Mouse (Mus musculus) heart, embryonic 16.5 days (tissue): ENCODE measurements around the gene Slc10a1. TPM values are rescaled to one million over a fixed set of nuclear protein-coding genes. Genes with fewer than 3 reads are reported as not detected.
"Not testable (repeated sequence)": the region's sequence is repeated elsewhere in the genome, so short reads cannot be mapped to it uniquely, and the experiment has no call there.

Source experiments
- ATAC-seq: fragments of 200-750 bp; cut with Nextera tagmentation; replicated peaks from 2 replicates; pipeline ENCODE4 v1.8.0; 2017; ENCODE audit warnings: moderate number of reproducible peaks; ENCODE audit not compliant: insufficient read depth, low FRiP score; ENCODE audit errors: extremely low read depth
- H3K27ac ChIP-seq: fragments of 300-500 bp; sonication (generic); 2 replicates; pipeline ENCODE4 v1.5.1; 2014; ENCODE audit warnings: mild to moderate bottlenecking, low read length, control low read depth, moderate library complexity
- H3K27me3 ChIP-seq: fragments of 300-500 bp; sonication (generic); 2 replicates; pipeline ENCODE4 v1.6.1; 2014; ENCODE audit warnings: low read length, mixed read lengths; ENCODE audit not compliant: control insufficient read depth, insufficient read depth
- H3K36me3 ChIP-seq: fragments of 300-500 bp; sonication (generic); 2 replicates; pipeline ENCODE4 v1.6.1; 2014; ENCODE audit not compliant: control insufficient read depth, insufficient read depth
- H3K4me1 ChIP-seq: fragments of 300-500 bp; sonication (generic); 2 replicates; pipeline ENCODE4 v1.6.1; 2014; ENCODE audit warnings: low read length, mixed read lengths; ENCODE audit not compliant: control insufficient read depth, insufficient read depth
- H3K4me2 ChIP-seq: fragments of 300-500 bp; sonication (generic); 2 replicates; pipeline ENCODE4 v1.6.1; 2014; ENCODE audit warnings: low read depth, mild to moderate bottlenecking, control low read depth, low read length
- H3K4me3 ChIP-seq: fragments of 300-500 bp; sonication (generic); 2 replicates; pipeline ENCODE4 v1.5.1; 2014; ENCODE audit warnings: mild to moderate bottlenecking, control low read depth, low read length
- H3K9ac ChIP-seq: fragments of 300-500 bp; sonication (generic); 2 replicates; pipeline ENCODE4 v1.6.1; 2014; ENCODE audit warnings: low read length, control low read depth
- H3K9me3 ChIP-seq: fragments of 300-500 bp; sonication (generic); replicated peaks from 2 replicates; pipeline ENCODE4 v1.6.1; 2016; ENCODE audit warnings: low read length; ENCODE audit not compliant: control insufficient read depth
- WGBS: fragments of 180-500 bp; shearing (Covaris S2); extraction: QIAGEN DNeasy Blood & Tissue Kit; methylation state at CpG from one replicate; pipeline ENCODE4 v1.1.7; 2014; 5-methylcytosine and 5-hydroxymethylcytosine counted together
- polyA plus RNA-seq: library from polyadenylated mRNA; unstranded; fragments of >200 nt; fragmentation: Nextera tagmentation; extraction: Ambion mirVana; gene quantifications from 2 replicates; pipeline ENCODE4 v1.2.1, GENCODE M21; 2015

Gene Slc10a1
- polyA plus RNA-seq, 1 experiment from 2014 or later = 0.35 TPM

DNA sequence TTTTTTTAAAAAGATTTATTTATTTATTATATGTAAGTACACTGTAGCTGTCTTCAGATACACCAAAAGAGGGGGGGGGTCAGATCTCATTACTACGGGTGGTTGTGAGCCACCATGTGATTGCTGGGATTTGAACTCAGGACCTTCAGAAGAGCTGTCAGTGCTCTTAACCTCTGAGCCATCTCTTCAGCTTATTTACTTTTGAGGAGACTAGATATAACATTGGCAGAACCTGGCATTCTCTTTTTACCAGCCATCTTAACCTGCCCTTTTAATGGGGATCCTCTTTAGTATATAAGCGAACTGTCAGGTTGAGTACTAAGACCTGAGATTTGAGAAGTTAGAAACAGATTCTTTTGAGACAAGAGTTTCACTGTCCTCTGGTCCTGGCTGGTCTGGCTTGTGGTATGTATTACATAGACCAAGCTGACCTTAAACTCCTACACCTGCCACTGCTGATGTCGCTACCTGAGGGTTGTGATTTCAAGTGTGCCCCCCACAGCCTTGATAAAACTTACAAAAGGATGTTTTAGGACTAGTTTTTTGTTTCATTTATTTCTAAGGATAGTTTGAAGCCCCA is 16.8 kb downstream of the Slc10a1 start:
- Histone ChIP-seq H3K4me2 (no peak overlapping the region), H3K27me3 (no peaks in the 10 kb centered on the region), H3K27ac (no peak overlapping the region), H3K36me3 (peaks cover 70% of the 10 kb centered on the region), H3K4me1 (peaks cover 25% of the 10 kb centered on the region), H3K4me3 (no peak overlapping the region), H3K9me3 (no peaks in the 10 kb centered on the region), H3K9ac (no peak overlapping the region)
- 90% methylated on average over 3 of the region's 3 CpGs for WGBS
- ATAC-seq = no peak

DNA sequence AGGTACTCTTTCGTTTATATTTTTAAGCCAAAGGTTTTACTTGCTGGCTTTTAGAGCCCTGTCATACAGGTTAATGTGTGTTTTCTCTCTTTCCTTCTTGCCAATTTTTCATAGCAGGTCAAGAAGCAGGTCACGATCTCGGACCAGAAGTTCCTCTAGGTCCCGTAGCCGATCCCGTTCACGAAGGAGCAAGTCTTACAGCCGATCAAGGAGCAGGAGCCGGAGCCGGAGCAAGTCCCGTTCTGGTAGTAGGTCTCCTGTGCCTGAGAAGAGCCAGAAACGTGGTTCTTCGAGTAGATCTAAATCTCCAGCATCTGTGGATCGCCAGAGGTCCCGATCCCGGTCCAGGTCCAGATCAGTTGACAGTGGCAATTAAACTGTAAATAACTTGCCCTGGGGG is 18.9 kb downstream of the Slc10a1 start:
- not testable (repeated sequence) for H3K27ac ChIP-seq, H3K9ac ChIP-seq, H3K27me3 ChIP-seq, H3K4me2 ChIP-seq, ATAC-seq, H3K4me3 ChIP-seq, H3K9me3 ChIP-seq
- H3K36me3 ChIP-seq = peaks cover 55% of the 10 kb centered on the region
- peaks cover 29% of the 10 kb centered on the region for H3K4me1 ChIP-seq
- WGBS = 88% methylated on average over 15 of the region's 16 CpGs

DNA sequence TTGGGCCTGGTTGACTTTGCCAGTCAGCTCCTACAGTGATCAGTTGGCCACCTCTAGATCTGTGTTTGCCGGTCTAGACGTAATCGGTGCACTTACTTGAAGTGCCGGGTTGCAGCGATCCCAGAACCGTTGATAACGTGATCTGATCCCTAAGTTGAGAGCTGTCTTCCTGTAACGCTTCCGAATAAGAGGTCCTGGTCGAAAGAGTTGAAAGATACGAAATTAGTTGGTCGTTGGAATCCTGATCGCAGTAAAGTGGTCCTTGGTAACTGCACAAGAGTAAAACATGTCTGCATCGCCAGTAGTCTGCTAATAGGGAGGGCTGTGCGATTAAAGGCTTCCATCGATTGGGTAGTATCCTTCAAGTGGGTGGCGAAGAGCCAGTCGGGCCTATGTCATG is 20.3 kb downstream of the Slc10a1 start:
- H3K36me3 ChIP-seq = peaks cover 47% of the 10 kb centered on the region
- ATAC-seq = no peak
- H3K4me2 ChIP-seq = no peak overlapping the region
- no peaks in the 10 kb centered on the region for H3K9me3 ChIP-seq
- WGBS = 90% methylated on average over 18 of the region's 18 CpGs
- H3K9ac ChIP-seq = no peak overlapping the region
- peaks cover 29% of the 10 kb centered on the region for H3K4me1 ChIP-seq
- no peaks in the 10 kb centered on the region for H3K27me3 ChIP-seq
- no peak overlapping the region for H3K27ac ChIP-seq
- H3K4me3 ChIP-seq = no peak overlapping the region

DNA sequence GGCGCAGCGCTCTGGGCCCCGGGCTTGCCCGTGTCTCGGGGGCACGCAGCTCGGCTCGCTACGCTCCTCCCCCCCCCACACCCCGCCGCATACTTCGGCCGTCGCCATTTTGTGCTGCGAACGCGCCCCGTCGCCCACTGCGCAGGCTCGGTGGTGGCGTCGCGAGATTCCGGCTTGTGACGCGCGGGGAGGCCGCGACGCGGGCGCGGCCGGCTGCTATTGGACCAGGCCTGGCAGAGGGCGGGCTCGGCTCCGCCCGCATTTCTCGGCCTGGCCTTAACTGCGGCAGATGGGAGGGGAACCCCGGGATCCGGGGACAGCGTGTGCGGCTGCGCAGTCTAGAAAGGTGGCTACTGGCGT is 22.5 kb downstream of the Slc10a1 start:
- peak; percentile 96 for ATAC-seq
- H3K27ac ChIP-seq = peak overlapping the region; percentile 99
- H3K36me3 ChIP-seq = peaks cover 32% of the 10 kb centered on the region
- peak overlapping the region; percentile 95 for H3K4me3 ChIP-seq
- H3K4me1 ChIP-seq = peaks cover 20% of the 10 kb centered on the region
- 0% methylated on average over 39 of the region's 47 CpGs for WGBS
- H3K4me2 ChIP-seq = peak overlapping the region; percentile 88
- H3K9ac ChIP-seq = peak overlapping the region; percentile 99
- no peaks in the 10 kb centered on the region for H3K9me3 ChIP-seq
- H3K27me3 ChIP-seq = no peaks in the 10 kb centered on the region

DNA sequence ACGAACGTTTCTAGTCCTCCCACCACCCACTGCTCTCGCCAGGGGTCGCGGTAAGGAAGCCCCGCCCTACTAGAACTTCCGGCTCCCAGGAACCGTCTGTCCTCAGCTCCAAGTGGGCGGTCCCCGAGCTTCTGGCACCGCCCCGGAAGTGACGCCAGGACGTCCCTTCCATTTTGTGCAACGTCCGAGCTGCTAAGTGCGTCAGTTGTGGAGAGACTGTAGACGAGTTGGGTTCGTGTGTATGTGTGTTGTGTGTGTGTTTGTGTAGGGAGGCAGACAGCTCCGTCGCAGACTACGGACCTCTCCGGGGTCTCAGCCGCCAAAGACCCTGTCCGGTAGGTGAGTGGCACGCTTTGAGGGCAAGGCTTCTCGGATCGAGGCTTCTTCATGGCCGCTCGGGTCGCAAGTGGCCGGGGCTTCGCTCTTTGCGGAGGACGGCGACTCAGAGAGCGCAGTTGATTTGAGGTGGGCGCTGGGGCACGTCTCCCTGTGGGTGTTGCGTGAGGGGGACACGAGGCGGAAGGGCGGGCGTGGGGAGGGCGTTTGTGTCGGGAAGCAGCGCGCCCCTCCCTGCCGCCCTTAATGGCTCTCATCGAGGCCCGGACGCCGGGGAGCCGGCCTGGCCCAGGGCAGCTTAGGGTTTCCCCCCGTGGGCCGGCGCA is 23.0 kb downstream of the Slc10a1 start, which contains the start of gene Srsf5:
Gene Srsf5 (plus strand): TSS at position 171 of the 662 bp plus-strand sequence.
- Histone ChIP-seq H3K4me1 (peaks cover 17% of the 10 kb centered on the region), H3K9ac (peak within 1 kb of the TSS; percentile 99), H3K4me2 (peak within 1 kb of the TSS; percentile 88), H3K9me3 (no peaks in the 10 kb centered on the region), H3K27me3 (no peaks in the 10 kb centered on the region), H3K4me3 (peak within 1 kb of the TSS; percentile 95), H3K36me3 (peaks cover 27% of the 10 kb centered on the region), H3K27ac (peak within 1 kb of the TSS; percentile 99)
- ATAC-seq = peak; percentile 92
- under 1% methylated on average over 54 of the region's 57 CpGs for WGBS

DNA sequence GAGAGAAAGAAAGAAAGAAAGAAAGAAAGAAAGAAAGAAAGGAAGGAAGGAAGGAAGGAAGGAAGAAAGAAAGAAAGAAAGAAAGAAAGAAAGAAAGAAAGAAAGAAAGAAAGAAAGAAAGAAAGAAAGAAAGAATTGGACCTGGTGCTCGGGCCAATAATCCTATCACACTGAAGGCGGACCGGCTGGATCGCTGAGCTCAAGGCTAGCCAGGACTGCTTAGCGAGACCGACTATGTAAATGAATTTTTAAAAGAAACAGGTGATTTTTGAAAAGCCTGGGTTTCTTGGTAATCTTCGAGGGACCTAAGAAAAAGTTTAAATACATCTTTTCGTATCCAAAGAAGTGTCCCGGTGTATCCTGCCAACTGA is 23.6 kb downstream of the Slc10a1 start:
- not testable (repeated sequence) for H3K9me3 ChIP-seq, H3K27me3 ChIP-seq
- peak overlapping the region; percentile 95 for H3K4me3 ChIP-seq
- H3K27ac ChIP-seq = peak overlapping the region; percentile 77
- WGBS = under 1% methylated on average over 9 of the region's 9 CpGs
- H3K9ac ChIP-seq = peak overlapping the region; percentile 69
- peaks cover 27% of the 10 kb centered on the region for H3K36me3 ChIP-seq
- peak; percentile 5 for ATAC-seq
- H3K4me2 ChIP-seq = peak overlapping the region; percentile 64
- H3K4me1 ChIP-seq = peaks cover 17% of the 10 kb centered on the region

DNA sequence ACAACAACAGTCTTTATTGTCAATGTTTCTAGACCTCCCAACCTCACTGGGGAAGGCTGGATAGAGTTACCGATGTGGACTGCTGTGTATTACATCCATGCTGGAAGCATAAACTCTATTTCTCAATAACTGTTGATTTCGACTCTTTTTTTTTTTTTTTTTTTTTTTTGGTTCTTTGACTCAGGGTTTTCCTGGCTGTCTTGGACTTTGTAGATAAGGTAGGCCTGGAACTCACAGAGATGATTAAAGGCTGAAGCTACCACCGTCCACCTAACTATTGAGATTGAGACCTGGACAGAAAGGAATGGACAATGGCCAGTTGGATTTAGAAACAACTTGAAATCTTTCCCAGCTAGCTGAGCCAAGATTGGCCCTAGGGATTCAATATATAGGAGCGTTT is 24.3 kb downstream of the Slc10a1 start:
- Histone ChIP-seq H3K4me1 (peaks cover 17% of the 10 kb centered on the region), H3K4me2 (no peak overlapping the region), H3K27me3 (no peaks in the 10 kb centered on the region), H3K27ac (no peak overlapping the region), H3K9me3 (no peaks in the 10 kb centered on the region), H3K36me3 (peaks cover 23% of the 10 kb centered on the region), H3K4me3 (no peak overlapping the region), H3K9ac (no peak overlapping the region)
- WGBS = 86% methylated on average over 4 of the region's 4 CpGs
- no peak for ATAC-seq

DNA sequence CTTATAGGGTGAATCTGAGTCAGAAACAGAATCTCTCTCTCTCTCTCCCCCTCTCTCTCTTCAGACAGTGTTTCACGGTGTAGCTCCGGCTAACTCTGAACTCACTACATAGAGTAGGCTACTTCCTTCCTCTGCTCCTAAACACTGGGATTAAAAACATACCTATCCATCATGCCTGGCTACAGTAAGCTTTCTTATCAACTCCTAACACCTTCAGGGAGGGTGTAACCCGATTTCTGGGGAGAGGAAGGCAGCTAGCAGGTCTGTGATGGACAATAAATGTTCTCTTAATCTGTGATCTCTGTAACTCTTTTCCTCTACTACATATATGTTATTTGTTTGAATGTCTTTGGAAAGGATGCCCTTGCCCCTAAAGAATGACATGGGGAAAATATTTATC is 25.1 kb downstream of the Slc10a1 start:
- ATAC-seq = no peak
- no peak overlapping the region for H3K27ac ChIP-seq
- H3K36me3 ChIP-seq = peaks cover 18% of the 10 kb centered on the region
- 66% methylated on average over 3 of the region's 3 CpGs for WGBS
- H3K4me2 ChIP-seq = no peak overlapping the region
- no peaks in the 10 kb centered on the region for H3K27me3 ChIP-seq
- H3K9ac ChIP-seq = no peak overlapping the region
- no peak overlapping the region for H3K4me3 ChIP-seq
- no peaks in the 10 kb centered on the region for H3K9me3 ChIP-seq
- H3K4me1 ChIP-seq = peaks cover 15% of the 10 kb centered on the region

DNA sequence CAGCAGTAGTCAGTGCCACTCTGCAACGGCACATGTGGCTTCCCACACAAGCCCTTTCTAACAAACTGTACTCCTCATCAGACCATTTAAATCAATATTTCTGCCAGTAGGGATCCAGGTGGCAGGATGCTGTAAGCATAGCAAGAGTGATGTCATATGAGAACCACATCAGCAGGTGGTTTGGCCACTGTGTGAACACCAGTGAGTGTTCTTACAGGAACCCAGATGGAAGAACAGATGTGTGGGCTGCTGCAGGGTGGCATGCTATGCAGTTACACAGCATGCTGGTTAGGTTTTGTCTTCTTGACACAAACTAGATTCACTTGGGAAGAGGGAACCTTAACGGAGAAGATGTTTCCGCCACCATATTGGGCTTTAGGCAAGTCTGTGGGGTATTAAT is 26.6 kb downstream of the Slc10a1 start:
- 94% methylated on average over 3 of the region's 3 CpGs for WGBS
- Histone ChIP-seq H3K27me3 (no peaks in the 10 kb centered on the region), H3K9me3 (no peaks in the 10 kb centered on the region), H3K36me3 (peaks cover 6% of the 10 kb centered on the region), H3K4me2 (no peak overlapping the region), H3K9ac (no peak overlapping the region), H3K27ac (no peak overlapping the region), H3K4me1 (peaks cover 5% of the 10 kb centered on the region; the same call in 1 of the 2 replicates), H3K4me3 (no peak overlapping the region)
- no peak for ATAC-seq
